Mouse (Mus musculus) E14TG2a.4 (cell line): ENCODE measurements around the gene Pde4d.

Experiments
- CTCF ChIP-seq: conservative IDR thresholded peaks from 2 replicates; pipeline ENCODE4 v1.5.1; 2014; ENCODE audit warnings: low read length
- NANOG ChIP-seq: IDR thresholded peaks from 2 replicates; pipeline ENCODE4 v1.6.1; 2014; ENCODE audit warnings: borderline replicate concordance, low read length, mixed read lengths
- POU5F1 ChIP-seq: IDR thresholded peaks from 2 replicates; pipeline ENCODE4 v1.6.1; 2014; ENCODE audit warnings: low read length, borderline replicate concordance

- TF ChIP-seq CTCF, result no peak
- TF ChIP-seq POU5F1, result no peak
- TF ChIP-seq NANOG, result no peak
Measured at GRCm38 (mm10) chr13:109891910-109892265, 1442.1 kb downstream of the Pde4d start.
